Mouse (Mus musculus): ENCODE measurements around the gene Sike1. TPM values are rescaled to one million over a fixed set of nuclear protein-coding genes. Genes with fewer than 3 reads are reported as not detected.

Sike1 gene
- 59.4 and 61.8 TPM in 2 replicates for polyA plus RNA-seq (2014; fragmentation: Nextera tagmentation; extraction: Ambion mirVana)

- Histone ChIP-seq H3K9me3 (ENCODE audit: control insufficient read depth, low read length) (0 out of 2 replicates have a peak, but pooled peaks cover 5% of the 10 kb centered on the region), H3K4me1 (ENCODE audit: control insufficient read depth, insufficient read depth, low read length) (peaks cover 10% of the 10 kb centered on the region), H3K27me3 (replicated peaks; ENCODE audit: control insufficient read depth, insufficient read depth, low read length) (no peaks in the 10 kb centered on the region), H3K36me3 (ENCODE audit: control insufficient read depth, insufficient read depth, low read length) (peaks cover 25% of the 10 kb centered on the region), H3K27ac (replicated peaks; ENCODE audit: low read depth, low read length) (peak within 1 kb of the TSS; percentile 92), H3K4me3 (ENCODE audit: low read depth, low read length) (peak within 1 kb of the TSS; percentile 75), H3K4me2 (ENCODE audit: low read depth, low read length) (peak within 1 kb of the TSS; percentile 64), H3K9ac (ENCODE audit: low read depth, low read length) (peak within 1 kb of the TSS; percentile 84)
- DNase-seq (ENCODE audit: low spot score) (peak; percentile 95), ATAC-seq (ENCODE audit: low read depth) (peak; percentile 99)
- under 1% methylated on average over 33 of the region's 60 CpGs for WGBS
Measured at GRCm38 (mm10) chr3:102995605-102996321, at the start of gene Sike1. Gene Sike1, plus strand, starts transcription at chr3:102995708.

- Histone ChIP-seq H3K4me2 (ENCODE audit: low read depth, low read length) (no peak overlapping the region), H3K4me1 (ENCODE audit: control insufficient read depth, insufficient read depth, low read length) (no peaks in the 10 kb centered on the region), H3K36me3 (ENCODE audit: control insufficient read depth, insufficient read depth, low read length) (no peaks in the 10 kb centered on the region), H3K9ac (ENCODE audit: low read depth, low read length) (no peak overlapping the region), H3K9me3 (ENCODE audit: control insufficient read depth, low read length) (no peaks in the 10 kb centered on the region), H3K4me3 (ENCODE audit: low read depth, low read length) (no peak overlapping the region), H3K27ac (replicated peaks; ENCODE audit: low read depth, low read length) (no peak overlapping the region), H3K27me3 (replicated peaks; ENCODE audit: control insufficient read depth, insufficient read depth, low read length) (no peaks in the 10 kb centered on the region)
- DNase-seq (ENCODE audit: low spot score) (no peak), ATAC-seq (ENCODE audit: low read depth) (no peak)
- WGBS = 84% methylated on average over 3 of the region's 3 CpGs
Measured at GRCm38 (mm10) chr3:102946312-102946711, 49.2 kb upstream of the Sike1 start.

- DNase-seq (ENCODE audit: low spot score) = no peak
- no peaks in the 10 kb centered on the region for H3K27me3 ChIP-seq (replicated peaks; ENCODE audit: control insufficient read depth, insufficient read depth, low read length)
- no peak overlapping the region for H3K27ac ChIP-seq (replicated peaks; ENCODE audit: low read depth, low read length)
- ATAC-seq (ENCODE audit: low read depth) = no peak
- no peak overlapping the region for H3K4me2 ChIP-seq (ENCODE audit: low read depth, low read length)
- H3K9ac ChIP-seq (ENCODE audit: low read depth, low read length) = no peak overlapping the region
- no peaks in the 10 kb centered on the region for H3K36me3 ChIP-seq (ENCODE audit: control insufficient read depth, insufficient read depth, low read length)
- no peaks in the 10 kb centered on the region for H3K9me3 ChIP-seq (ENCODE audit: control insufficient read depth, low read length)
- H3K4me3 ChIP-seq (ENCODE audit: low read depth, low read length) = no peak overlapping the region
- no peaks in the 10 kb centered on the region for H3K4me1 ChIP-seq (ENCODE audit: control insufficient read depth, insufficient read depth, low read length)
- WGBS = 67% methylated on average over 5 of the region's 5 CpGs
Measured at GRCm38 (mm10) chr3:102946861-102947260, 48.6 kb upstream of the Sike1 start.

- no peak overlapping the region for H3K4me3 ChIP-seq (ENCODE audit: low read depth, low read length)
- 87% methylated on average over 12 of the region's 12 CpGs for WGBS
Measured at GRCm38 (mm10) chr3:102954476-102954875, 41.0 kb upstream of the Sike1 start.

GRCm38 (mm10) chr3:102955143-102955542 lies 40.4 kb upstream of the Sike1 start:
- DNase-seq (ENCODE audit: low spot score) (no peak), ATAC-seq (ENCODE audit: low read depth) (no peak)
- Histone ChIP-seq H3K4me1 (ENCODE audit: control insufficient read depth, insufficient read depth, low read length) (no peaks in the 10 kb centered on the region), H3K9me3 (ENCODE audit: control insufficient read depth, low read length) (no peaks in the 10 kb centered on the region), H3K4me3 (ENCODE audit: low read depth, low read length) (no peak overlapping the region), H3K27me3 (replicated peaks; ENCODE audit: control insufficient read depth, insufficient read depth, low read length) (no peaks in the 10 kb centered on the region), H3K27ac (replicated peaks; ENCODE audit: low read depth, low read length) (no peak overlapping the region), H3K36me3 (ENCODE audit: control insufficient read depth, insufficient read depth, low read length) (no peaks in the 10 kb centered on the region), H3K4me2 (ENCODE audit: low read depth, low read length) (no peak overlapping the region), H3K9ac (ENCODE audit: low read depth, low read length) (no peak overlapping the region)
- 90% methylated on average over 3 of the region's 3 CpGs for WGBS

More at GRCm38 (mm10) chr3:102954476-102954875, 41.0 kb upstream of the Sike1 start:
- Histone ChIP-seq H3K4me1 (ENCODE audit: control insufficient read depth, insufficient read depth, low read length) (no peaks in the 10 kb centered on the region), H3K9me3 (ENCODE audit: control insufficient read depth, low read length) (no peaks in the 10 kb centered on the region), H3K9ac (ENCODE audit: low read depth, low read length) (no peak overlapping the region), H3K4me2 (ENCODE audit: low read depth, low read length) (no peak overlapping the region), H3K27ac (replicated peaks; ENCODE audit: low read depth, low read length) (no peak overlapping the region), H3K36me3 (ENCODE audit: control insufficient read depth, insufficient read depth, low read length) (no peaks in the 10 kb centered on the region), H3K27me3 (replicated peaks; ENCODE audit: control insufficient read depth, insufficient read depth, low read length) (no peaks in the 10 kb centered on the region)
- DNase-seq (ENCODE audit: low spot score) (no peak), ATAC-seq (ENCODE audit: low read depth) (no peak)

- DNase-seq (ENCODE audit: low spot score) (no peak), ATAC-seq (ENCODE audit: low read depth) (no peak)
- Histone ChIP-seq H3K4me3 (ENCODE audit: low read depth, low read length) (no peak overlapping the region), H3K36me3 (ENCODE audit: control insufficient read depth, insufficient read depth, low read length) (no peaks in the 10 kb centered on the region), H3K9ac (ENCODE audit: low read depth, low read length) (no peak overlapping the region), H3K4me1 (ENCODE audit: control insufficient read depth, insufficient read depth, low read length) (no peaks in the 10 kb centered on the region), H3K27ac (replicated peaks; ENCODE audit: low read depth, low read length) (no peak overlapping the region), H3K27me3 (replicated peaks; ENCODE audit: control insufficient read depth, insufficient read depth, low read length) (no peaks in the 10 kb centered on the region), H3K9me3 (ENCODE audit: control insufficient read depth, low read length) (no peaks in the 10 kb centered on the region), H3K4me2 (ENCODE audit: low read depth, low read length) (no peak overlapping the region)
- WGBS = 62% methylated on average over 3 of the region's 3 CpGs
Measured at GRCm38 (mm10) chr3:102955596-102955995, 39.9 kb upstream of the Sike1 start.

- WGBS = 44% methylated on average over 3 of the region's 3 CpGs
- no peaks in the 10 kb centered on the region for H3K9me3 ChIP-seq (ENCODE audit: control insufficient read depth, low read length)
Measured at GRCm38 (mm10) chr3:102964033-102964432, 31.5 kb upstream of the Sike1 start, which contains the start of gene Nr1h5. Gene Nr1h5, minus strand, starts transcription at chr3:102964133.

GRCm38 (mm10) chr3:102970067-102970466 lies 25.4 kb upstream of the Sike1 start:
- H3K4me2 ChIP-seq (ENCODE audit: low read depth, low read length) = no peak overlapping the region

More at GRCm38 (mm10) chr3:102964033-102964432, 31.5 kb upstream of the Sike1 start, which contains the start of gene Nr1h5:
- Histone ChIP-seq H3K27ac (replicated peaks; ENCODE audit: low read depth, low read length) (no peak within 1 kb of the TSS), H3K4me3 (ENCODE audit: low read depth, low read length) (no peak within 1 kb of the TSS), H3K36me3 (ENCODE audit: control insufficient read depth, insufficient read depth, low read length) (no peaks in the 10 kb centered on the region), H3K4me1 (ENCODE audit: control insufficient read depth, insufficient read depth, low read length) (no peaks in the 10 kb centered on the region), H3K9ac (ENCODE audit: low read depth, low read length) (no peak within 1 kb of the TSS), H3K4me2 (ENCODE audit: low read depth, low read length) (no peak within 1 kb of the TSS), H3K27me3 (replicated peaks; ENCODE audit: control insufficient read depth, insufficient read depth, low read length) (no peaks in the 10 kb centered on the region)
- DNase-seq (ENCODE audit: low spot score) = no peak
- ATAC-seq (ENCODE audit: low read depth) = no peak

GRCm38 (mm10) chr3:102970508-102970907 lies 25.0 kb upstream of the Sike1 start:
- Histone ChIP-seq H3K4me2 (ENCODE audit: low read depth, low read length) (no peak overlapping the region), H3K9me3 (ENCODE audit: control insufficient read depth, low read length) (no peaks in the 10 kb centered on the region), H3K27ac (replicated peaks; ENCODE audit: low read depth, low read length) (no peak overlapping the region), H3K4me3 (ENCODE audit: low read depth, low read length) (no peak overlapping the region), H3K36me3 (ENCODE audit: control insufficient read depth, insufficient read depth, low read length) (no peaks in the 10 kb centered on the region), H3K4me1 (ENCODE audit: control insufficient read depth, insufficient read depth, low read length) (no peaks in the 10 kb centered on the region), H3K27me3 (replicated peaks; ENCODE audit: control insufficient read depth, insufficient read depth, low read length) (no peaks in the 10 kb centered on the region), H3K9ac (ENCODE audit: low read depth, low read length) (no peak overlapping the region)
- 73% methylated on average over 3 of the region's 3 CpGs for WGBS
- ATAC-seq (ENCODE audit: low read depth) = no peak
- DNase-seq (ENCODE audit: low spot score) = no peak

More at GRCm38 (mm10) chr3:102970067-102970466, 25.4 kb upstream of the Sike1 start:
- Histone ChIP-seq H3K36me3 (ENCODE audit: control insufficient read depth, insufficient read depth, low read length) (no peaks in the 10 kb centered on the region), H3K9me3 (ENCODE audit: control insufficient read depth, low read length) (no peaks in the 10 kb centered on the region), H3K4me3 (ENCODE audit: low read depth, low read length) (no peak overlapping the region), H3K27me3 (replicated peaks; ENCODE audit: control insufficient read depth, insufficient read depth, low read length) (no peaks in the 10 kb centered on the region), H3K4me1 (ENCODE audit: control insufficient read depth, insufficient read depth, low read length) (no peaks in the 10 kb centered on the region), H3K9ac (ENCODE audit: low read depth, low read length) (no peak overlapping the region), H3K27ac (replicated peaks; ENCODE audit: low read depth, low read length) (no peak overlapping the region)
- WGBS = 79% methylated on average over 9 of the region's 9 CpGs
- DNase-seq (ENCODE audit: low spot score) (peak; percentile 32), ATAC-seq (ENCODE audit: low read depth) (peak; percentile 63; the same call in 1 of the 2 replicates)
